Comparison of ENCODE assay signal across 7 mouse cellular contexts in genomic region chr14:54583681-54584338, GRCm38 (mm10). TPM values are rescaled to one million over a fixed set of nuclear protein-coding genes. Genes with fewer than 3 reads are reported as not detected.
DNase-seq lines count a peak whose midpoint lies in the region; ATAC-seq and TF ChIP-seq lines count a peak whose summit lies in the region.

No protein-coding gene starts in this region.

- WGBS in embryonic facial prominence, embryonic 14.5 days, result 40% methylated on average over 7 of the region's 7 CpGs
- WGBS in hindbrain, postnatal 0 days, result 44% methylated on average over 7 of the region's 7 CpGs
- 37% methylated on average over 7 of the region's 7 CpGs for WGBS in lung, adult 2 months

- ATAC-seq in embryonic facial prominence, embryonic 14.5 days (ENCODE audit: low read depth), result peak; percentile 48; the same call in 1 of the 2 replicates
- ATAC-seq in hindbrain, postnatal 0 days, result 0 out of 2 replicates have a peak, but pooled peaks have one; percentile 62

- no peak overlapping the region for H3K9ac ChIP-seq in embryonic facial prominence, embryonic 14.5 days (ENCODE audit: low read depth, low read length)
- no peak overlapping the region for H3K9ac ChIP-seq in hindbrain, postnatal 0 days (replicated peaks; ENCODE audit: low read length)

- peaks cover 31% of the 10 kb centered on the region; the same call in 1 of the 2 replicates for H3K36me3 ChIP-seq in embryonic facial prominence, embryonic 14.5 days (ENCODE audit: control insufficient read depth, insufficient read depth, low read length)
- no peaks in the 10 kb centered on the region; the same call in 1 of the 2 replicates for H3K36me3 ChIP-seq in hindbrain, postnatal 0 days (ENCODE audit: insufficient read depth, low read length)

- DNase-seq in right cerebral cortex, adult 2 months (ENCODE audit: low spot score in 2 of 2), result peak; percentile 48 to 52
- no peak for DNase-seq in right cerebral cortex, postnatal 25 days
- peak; percentile 84 for DNase-seq in adrenal gland, postnatal 10 days
- DNase-seq in embryonic facial prominence, embryonic 14.5 days (ENCODE audit: low spot score), result peak; percentile 66
- DNase-seq in hindbrain, postnatal 0 days (ENCODE audit: low spot score), result peak; percentile 76
- peak; percentile 55 for DNase-seq in lung, adult 2 months
- DNase-seq in retina, embryonic 14.5 days (ENCODE audit: low spot score), result peak; percentile 86

- no peak overlapping the region for H3K4me2 ChIP-seq in embryonic facial prominence, embryonic 14.5 days (ENCODE audit: low read depth, low read length)
- no peak overlapping the region for H3K4me2 ChIP-seq in hindbrain, postnatal 0 days (ENCODE audit: low read depth, low read length)

- no peak overlapping the region for H3K27ac ChIP-seq in embryonic facial prominence, embryonic 14.5 days (replicated peaks; ENCODE audit: low read depth, low read length)
- no peak overlapping the region for H3K27ac ChIP-seq in hindbrain, postnatal 0 days

- no peak overlapping the region for H3K4me3 ChIP-seq in embryonic facial prominence, embryonic 14.5 days (ENCODE audit: low read depth, low read length)
- no peak overlapping the region for H3K4me3 ChIP-seq in hindbrain, postnatal 0 days (ENCODE audit: low read length)
- H3K4me3 ChIP-seq in lung, adult 2 months (replicated peaks; ENCODE audit: extremely low read depth, low read depth, low read length), result peak overlapping the region; percentile 8

- no peaks in the 10 kb centered on the region for H3K9me3 ChIP-seq in embryonic facial prominence, embryonic 14.5 days (ENCODE audit: control insufficient read depth, low read length)
- H3K9me3 ChIP-seq in hindbrain, postnatal 0 days (ENCODE audit: low read length), result no peaks in the 10 kb centered on the region

- TF ChIP-seq CTCF in hindbrain, postnatal 0 days (IDR thresholded peaks at IDR 0.05; ENCODE audit: low read depth), result peak; percentile 74
- TF ChIP-seq CTCF in lung, adult 2 months (IDR thresholded peaks at IDR 0.05; ENCODE audit: insufficient read depth, low read length), result peak; percentile 73

- H3K27me3 ChIP-seq in embryonic facial prominence, embryonic 14.5 days (replicated peaks; ENCODE audit: control insufficient read depth, insufficient read depth, low read length), result no peaks in the 10 kb centered on the region
- no peaks in the 10 kb centered on the region for H3K27me3 ChIP-seq in hindbrain, postnatal 0 days (ENCODE audit: insufficient read depth, low read length)

- no peak for TF ChIP-seq POLR2A in lung, adult 2 months (IDR thresholded peaks at IDR 0.05; ENCODE audit: borderline replicate concordance, extremely low read depth, low read depth, low read length)

- H3K4me1 ChIP-seq in embryonic facial prominence, embryonic 14.5 days (ENCODE audit: control insufficient read depth, insufficient read depth, low read length), result no peaks in the 10 kb centered on the region
- no peaks in the 10 kb centered on the region for H3K4me1 ChIP-seq in hindbrain, postnatal 0 days (ENCODE audit: insufficient read depth, low read length)
- no peaks in the 10 kb centered on the region; the same call in 1 of the 2 replicates for H3K4me1 ChIP-seq in lung, adult 2 months (ENCODE audit: control insufficient read depth, insufficient read depth, low read length)

RNA-seq across cellular contexts. Expression of gene Ajuba, which starts 6.5 kb away (rescaled TPM):
- total RNA-seq in adrenal gland, postnatal 10 days (2021), result 10 to 100 TPM; 18.9 to 20.7 TPM
- 10.7 and 11.7 TPM in 2 replicates for polyA plus RNA-seq in embryonic facial prominence, embryonic 14.5 days (2014; fragmentation: Nextera tagmentation; extraction: Ambion mirVana)
- 9.8 and 11.2 TPM in 2 replicates for total RNA-seq in hindbrain, postnatal 0 days (2014; rRNA removed)
- 5.7 and 6.1 TPM in 2 replicates for polyA plus RNA-seq in hindbrain, postnatal 0 days (2015; fragmentation: Nextera tagmentation; extraction: Ambion mirVana)
- polyA plus RNA-seq in lung, adult 2 months (2012; rRNA removed), result 36.4 and 49.6 TPM in 2 replicates

RNA-seq across cellular contexts. Expression of gene 4931414P19Rik, which starts 22.0 kb away (rescaled TPM):
- total RNA-seq in adrenal gland, postnatal 10 days (2021), result 1 to 10 TPM; 4.9 to 6.9 TPM
- polyA plus RNA-seq in embryonic facial prominence, embryonic 14.5 days (2014; fragmentation: Nextera tagmentation; extraction: Ambion mirVana), result 4.8 and 5.8 TPM in 2 replicates
- total RNA-seq in hindbrain, postnatal 0 days (2014; rRNA removed), result 4.8 and 6.8 TPM in 2 replicates
- 2.5 and 3.9 TPM in 2 replicates for polyA plus RNA-seq in hindbrain, postnatal 0 days (2015; fragmentation: Nextera tagmentation; extraction: Ambion mirVana)
- polyA plus RNA-seq in lung, adult 2 months (2012; rRNA removed), result 6.5 and 7.3 TPM in 2 replicates

RNA-seq across cellular contexts. Expression of gene Haus4, which starts 29.4 kb away (rescaled TPM):
- 10 to 100 TPM; 31.0 to 32.5 TPM for total RNA-seq in adrenal gland, postnatal 10 days (2021)
- 40.4 and 44.3 TPM in 2 replicates for polyA plus RNA-seq in embryonic facial prominence, embryonic 14.5 days (2014; fragmentation: Nextera tagmentation; extraction: Ambion mirVana)
- total RNA-seq in hindbrain, postnatal 0 days (2014; rRNA removed), result 19.1 and 28.9 TPM in 2 replicates
- 21.2 and 23.8 TPM in 2 replicates for polyA plus RNA-seq in hindbrain, postnatal 0 days (2015; fragmentation: Nextera tagmentation; extraction: Ambion mirVana)
- 7.4 and 7.9 TPM in 2 replicates for polyA plus RNA-seq in lung, adult 2 months (2012; rRNA removed)

RNA-seq across cellular contexts. Expression of gene Psmb5, which starts 34.0 kb away (rescaled TPM):
- 100 to 1,000 TPM; 226 to 247 TPM for total RNA-seq in adrenal gland, postnatal 10 days (2021)
- polyA plus RNA-seq in embryonic facial prominence, embryonic 14.5 days (2014; fragmentation: Nextera tagmentation; extraction: Ambion mirVana), result 332 and 335 TPM in 2 replicates
- 181 and 204 TPM in 2 replicates for total RNA-seq in hindbrain, postnatal 0 days (2014; rRNA removed)
- polyA plus RNA-seq in hindbrain, postnatal 0 days (2015; fragmentation: Nextera tagmentation; extraction: Ambion mirVana), result 411 and 417 TPM in 2 replicates
- polyA plus RNA-seq in lung, adult 2 months (2012; rRNA removed), result 129 and 146 TPM in 2 replicates

RNA-seq across cellular contexts. Expression of gene Psmb11, which starts 37.4 kb away (rescaled TPM):
- total RNA-seq in adrenal gland, postnatal 10 days (2021), result not detected
- 0.16 TPM in 1 of 2 replicates, not detected in the other for polyA plus RNA-seq in embryonic facial prominence, embryonic 14.5 days (2014; fragmentation: Nextera tagmentation; extraction: Ambion mirVana)
- 0.05 TPM in 1 of 2 replicates, not detected in the other for total RNA-seq in hindbrain, postnatal 0 days (2014; rRNA removed)
- polyA plus RNA-seq in hindbrain, postnatal 0 days (2015; fragmentation: Nextera tagmentation; extraction: Ambion mirVana), result 0.16 and 0.21 TPM in 2 replicates
- not detected in 2 replicates for polyA plus RNA-seq in lung, adult 2 months (2012; rRNA removed)
